Mouse (Mus musculus) bone marrow macrophage, adult 2 months (primary cell): ENCODE measurements around the gene Lmln. TPM values are rescaled to one million over a fixed set of nuclear protein-coding genes. Genes with fewer than 3 reads are reported as not detected.
A peak's percentile ranks its signal among the peaks of the same experiment; 100 is the strongest.
"Not testable (repeated sequence)": the region's sequence is repeated elsewhere in the genome, so short reads cannot be mapped to it uniquely, and the experiment has no call there.

Source experiments
- H3K27ac ChIP-seq: 2 replicates; pipeline ENCODE4 v1.5.1; 2012; ENCODE audit warnings: low read depth, low read length; ENCODE audit not compliant: insufficient read depth
- H3K4me1 ChIP-seq: 2 replicates; pipeline ENCODE4 v1.6.1; 2012; ENCODE audit warnings: low read length; ENCODE audit not compliant: control insufficient read depth, insufficient read depth
- H3K4me3 ChIP-seq: 2 replicates; pipeline ENCODE4 v1.5.1; 2012; ENCODE audit warnings: mild to moderate bottlenecking, low read length, moderate library complexity; ENCODE audit not compliant: insufficient read depth
- CTCF ChIP-seq: IDR thresholded peaks from 2 replicates; pipeline ENCODE4 v1.5.1; 2012; ENCODE audit warnings: low read depth, mild to moderate bottlenecking, low read length, moderate library complexity
- POLR2A ChIP-seq: IDR thresholded peaks from 2 replicates; pipeline ENCODE4 v1.6.1; 2012; ENCODE audit warnings: mild to moderate bottlenecking, low read depth, low read length, borderline replicate concordance
- polyA plus RNA-seq: library from polyadenylated mRNA; stranded (reverse); fragments of >200 nt; gene quantifications from 2 replicates; pipeline ENCODE4 v1.2.4, GENCODE M21; 2012; ENCODE audit not compliant: missing spikeins, insufficient read depth, insufficient read length

Gene Lmln
- polyA plus RNA-seq, 1 experiment: 4.4 TPM

DNA sequence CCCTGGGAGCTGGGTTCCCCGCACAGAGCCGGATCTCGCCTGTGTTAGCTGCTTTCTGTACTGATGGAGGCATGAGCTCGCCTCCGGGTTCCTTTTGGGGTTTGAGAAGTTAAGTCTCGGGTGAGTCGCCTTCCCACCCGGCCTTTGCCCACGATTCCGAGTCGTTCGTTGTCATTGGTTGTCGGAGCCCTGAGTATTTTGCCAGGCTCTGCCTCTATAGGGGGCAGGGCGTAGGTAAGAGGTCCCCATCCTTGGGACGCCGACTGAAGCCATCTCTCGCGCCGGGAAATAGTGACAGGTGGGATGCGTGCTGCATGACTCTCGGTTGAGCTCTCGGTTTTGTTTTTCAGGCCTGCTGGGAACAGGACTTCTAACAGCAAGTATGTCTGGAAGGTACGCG, 5.5 kb upstream of the Lmln start:
- peaks cover 10% of the 10 kb centered on the region for H3K4me1 ChIP-seq
- peak overlapping the region; percentile 80 for H3K27ac ChIP-seq
- no peak for TF ChIP-seq POLR2A
- no peak for TF ChIP-seq CTCF
- H3K4me3 ChIP-seq: peak overlapping the region; percentile 95

DNA sequence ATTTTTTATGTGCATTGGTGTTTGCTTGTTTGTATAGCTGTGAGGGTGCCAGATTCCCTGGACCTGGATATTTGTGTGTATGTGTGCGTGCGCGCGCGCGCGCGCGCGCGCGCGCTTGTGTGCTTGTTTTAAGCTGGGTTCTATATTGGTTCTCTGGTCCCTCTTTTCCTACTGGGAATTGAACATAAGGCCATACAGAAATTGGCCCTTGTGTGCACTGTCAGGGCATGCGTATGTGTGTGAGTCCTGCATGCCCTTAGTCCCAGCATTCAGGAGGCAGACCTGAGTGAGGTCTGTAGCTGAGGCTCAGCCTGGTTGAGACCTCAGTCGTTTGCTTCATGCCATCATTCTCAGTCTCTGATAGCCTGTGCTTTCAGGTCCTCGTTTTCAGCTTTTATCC, 4.3 kb upstream of the Lmln start:
- TF ChIP-seq POLR2A (no peak), CTCF (no peak)
- Histone ChIP-seq H3K4me3 (peak overlapping the region; percentile 38; the same call in 1 of the 2 replicates), H3K27ac (no peak overlapping the region), H3K4me1 (peaks cover 10% of the 10 kb centered on the region)

DNA sequence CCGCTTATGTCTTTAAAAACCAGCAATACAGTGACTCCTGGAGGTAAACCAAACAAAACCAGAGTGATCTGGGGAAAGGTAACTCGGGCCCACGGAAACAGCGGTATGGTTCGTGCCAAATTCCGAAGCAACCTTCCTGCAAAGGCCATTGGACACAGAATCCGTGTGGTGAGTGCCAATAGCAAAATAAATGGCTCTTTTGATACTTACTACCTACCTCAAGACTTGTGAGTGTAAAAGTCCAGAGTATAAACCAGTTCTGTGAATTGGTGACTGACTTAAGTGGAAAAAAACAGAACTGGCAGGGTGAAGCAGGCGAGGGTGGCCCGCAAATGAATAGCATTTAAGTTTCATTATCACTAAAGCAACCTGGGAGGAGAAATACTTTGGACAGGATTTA, 3.7 kb upstream of the Lmln start:
- Histone ChIP-seq H3K4me1 (peaks cover 14% of the 10 kb centered on the region), H3K4me3 (peak overlapping the region; percentile 38; the same call in 1 of the 2 replicates)
- H3K27ac ChIP-seq: not testable (repeated sequence)

DNA sequence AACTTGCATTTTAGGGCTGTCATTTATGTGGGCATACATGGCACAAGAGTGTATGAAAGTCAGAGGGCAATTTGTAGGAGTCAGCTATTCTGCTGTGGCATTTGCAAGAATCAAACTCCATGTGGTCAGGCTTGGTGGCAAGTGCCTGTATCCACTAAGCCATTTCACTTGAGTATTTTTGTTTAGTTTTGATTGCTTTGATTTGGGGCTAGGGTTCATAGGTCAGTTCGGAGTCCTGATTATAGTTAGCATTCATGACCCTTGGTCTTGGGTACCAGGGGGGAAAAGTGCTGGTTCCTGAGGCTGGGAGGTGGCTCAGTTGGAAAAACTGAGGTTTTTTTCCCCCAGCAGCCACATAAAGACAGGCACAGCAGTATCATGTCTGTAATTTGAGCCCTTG, 2.9 kb upstream of the Lmln start:
- Histone ChIP-seq H3K4me3 (no peak overlapping the region), H3K27ac (no peak overlapping the region), H3K4me1 (peaks cover 14% of the 10 kb centered on the region)
- no peak for TF ChIP-seq CTCF
- TF ChIP-seq POLR2A: no peak

DNA sequence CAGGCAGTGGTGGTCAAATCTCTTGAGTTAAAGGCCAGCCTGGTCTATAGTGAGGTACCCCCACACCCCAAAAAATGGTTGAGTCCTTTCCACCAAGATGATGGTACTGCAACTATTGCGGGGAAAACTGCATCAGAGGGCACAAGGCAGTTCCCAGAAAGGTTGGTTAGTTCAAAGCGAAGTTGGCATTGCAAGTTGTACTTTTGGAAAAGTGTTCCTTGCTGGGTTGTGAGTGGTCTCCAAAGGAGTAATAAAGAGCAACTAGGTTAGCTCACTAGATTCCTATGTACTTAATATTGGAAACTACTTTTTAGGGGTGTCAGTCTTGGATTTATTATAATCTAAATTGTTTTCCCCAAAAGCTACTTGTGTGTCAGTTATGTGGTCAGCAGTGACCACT, 1.4 kb upstream of the Lmln start:
- H3K27ac ChIP-seq: no peak overlapping the region
- peaks cover 11% of the 10 kb centered on the region for H3K4me1 ChIP-seq
- TF ChIP-seq POLR2A: no peak
- no peak for TF ChIP-seq CTCF
- no peak overlapping the region for H3K4me3 ChIP-seq

DNA sequence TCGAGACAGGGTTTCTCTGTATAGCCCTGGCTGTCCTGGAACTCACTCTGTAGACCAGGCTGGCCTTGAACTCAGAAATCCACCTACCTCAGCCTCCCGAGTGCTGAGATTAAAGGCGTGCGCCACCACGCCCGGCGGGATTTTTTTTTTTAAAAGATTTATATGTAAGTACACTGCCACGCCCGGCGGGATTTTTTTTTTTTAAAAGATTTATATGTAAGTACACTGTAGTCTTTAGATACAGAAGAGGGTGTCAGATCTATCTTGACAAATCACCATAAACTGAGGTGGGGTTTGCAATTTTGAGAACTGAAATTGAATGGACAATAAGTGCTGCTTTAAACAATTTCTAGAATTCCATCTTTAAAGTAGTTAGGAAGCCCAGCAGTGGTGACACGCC, 921 bp upstream of the Lmln start:
- H3K27ac ChIP-seq: peak overlapping the region; percentile 56; the same call in 1 of the 2 replicates
- peaks cover 11% of the 10 kb centered on the region for H3K4me1 ChIP-seq
- H3K4me3 ChIP-seq: peak overlapping the region; percentile 50; the same call in 1 of the 2 replicates
- no peak for TF ChIP-seq POLR2A
- TF ChIP-seq CTCF: no peak

DNA sequence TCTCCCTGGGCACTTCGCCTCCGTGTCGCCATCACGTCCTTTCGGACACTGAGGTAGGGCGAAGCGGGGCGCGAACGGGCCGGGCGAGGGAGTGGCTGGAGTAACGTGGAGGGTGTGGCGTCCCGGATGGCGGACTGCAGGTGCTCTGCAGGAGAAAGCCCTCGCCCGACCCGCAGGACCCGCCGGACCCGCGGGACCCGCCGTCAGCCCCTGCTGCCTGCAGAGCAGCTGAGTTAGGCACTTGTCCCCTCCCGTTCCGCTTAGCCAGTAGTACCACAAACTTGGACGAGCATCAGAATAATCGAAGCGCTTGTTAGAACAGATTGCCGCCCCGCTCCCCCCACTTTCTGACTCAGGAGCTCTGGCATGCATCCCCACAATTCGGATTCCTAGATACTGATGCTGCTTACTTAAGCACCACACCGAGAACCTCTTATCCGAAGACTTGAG, 386 bp downstream of the Lmln start:
- TF ChIP-seq POLR2A: no peak
- TF ChIP-seq CTCF: no peak
- H3K27ac ChIP-seq: no peak overlapping the region
- peaks cover 11% of the 10 kb centered on the region for H3K4me1 ChIP-seq
- H3K4me3 ChIP-seq: peak overlapping the region; percentile 73

DNA sequence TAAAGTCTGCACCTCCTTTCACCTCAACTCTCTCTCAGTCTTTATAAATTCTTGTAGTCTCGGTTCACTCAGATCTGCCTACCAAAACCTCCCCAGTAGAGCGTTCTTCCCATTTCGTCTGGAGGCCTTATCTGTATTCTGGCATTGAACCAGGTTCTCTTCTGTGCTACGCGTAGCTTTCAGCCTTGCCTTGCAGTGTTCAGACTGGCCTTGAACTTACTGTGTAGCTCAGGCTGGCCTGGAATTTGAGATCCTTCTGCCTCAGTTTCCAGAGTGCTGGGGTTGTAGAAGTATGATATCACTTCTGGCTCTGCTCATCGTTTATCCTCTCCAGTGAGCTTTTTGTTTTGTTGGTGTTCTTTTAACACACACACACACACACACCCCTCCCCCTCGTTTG, 946 bp downstream of the Lmln start:
- no peak for TF ChIP-seq CTCF
- Histone ChIP-seq H3K27ac (no peak overlapping the region), H3K4me1 (peaks cover 8% of the 10 kb centered on the region), H3K4me3 (peak overlapping the region; percentile 73)

DNA sequence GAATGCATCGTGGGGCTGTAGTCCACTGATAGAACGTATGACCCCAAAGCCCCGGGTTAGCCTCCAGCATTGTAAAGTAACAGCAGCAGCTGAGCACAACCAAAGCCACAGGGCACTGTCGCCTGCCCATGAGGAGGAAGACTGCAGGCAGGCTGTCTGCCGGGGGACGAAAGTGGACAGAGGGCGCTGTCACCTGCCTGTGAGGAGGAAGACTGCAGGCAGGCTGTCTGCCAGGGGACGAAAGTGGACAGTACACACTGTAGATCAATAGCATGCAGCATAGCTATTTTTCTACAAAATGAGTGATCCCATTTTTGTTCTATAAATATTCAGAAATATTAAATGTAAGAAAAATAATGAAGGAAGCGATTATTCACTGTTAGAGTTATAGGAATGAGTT, 2.3 kb downstream of the Lmln start:
- H3K4me1 ChIP-seq: peaks cover 4% of the 10 kb centered on the region
- TF ChIP-seq CTCF: no peak
- no peak for TF ChIP-seq POLR2A
- no peak overlapping the region for H3K4me3 ChIP-seq
- no peak overlapping the region for H3K27ac ChIP-seq

DNA sequence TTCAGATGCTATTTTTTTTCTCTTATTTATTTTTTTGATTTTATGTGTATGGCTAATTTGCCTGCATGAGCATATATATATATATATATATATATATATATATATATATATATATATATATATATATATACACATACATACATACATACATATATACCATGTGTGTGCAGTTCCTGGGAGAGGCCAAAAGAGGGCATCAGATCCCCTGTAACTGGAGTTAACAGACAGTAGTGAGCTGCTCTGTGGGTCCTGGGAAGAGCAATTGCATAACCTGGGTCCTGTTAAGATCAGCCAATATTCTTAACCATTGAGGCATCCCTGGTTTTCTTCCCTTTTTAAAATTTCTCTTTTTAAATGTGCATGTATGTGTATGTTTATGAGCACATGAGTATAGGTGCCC, 8.6 kb downstream of the Lmln start:
- TF ChIP-seq POLR2A (no peak), CTCF (no peak)
- Histone ChIP-seq H3K4me3 (no peak overlapping the region), H3K27ac (no peak overlapping the region), H3K4me1 (peaks cover 18% of the 10 kb centered on the region)

DNA sequence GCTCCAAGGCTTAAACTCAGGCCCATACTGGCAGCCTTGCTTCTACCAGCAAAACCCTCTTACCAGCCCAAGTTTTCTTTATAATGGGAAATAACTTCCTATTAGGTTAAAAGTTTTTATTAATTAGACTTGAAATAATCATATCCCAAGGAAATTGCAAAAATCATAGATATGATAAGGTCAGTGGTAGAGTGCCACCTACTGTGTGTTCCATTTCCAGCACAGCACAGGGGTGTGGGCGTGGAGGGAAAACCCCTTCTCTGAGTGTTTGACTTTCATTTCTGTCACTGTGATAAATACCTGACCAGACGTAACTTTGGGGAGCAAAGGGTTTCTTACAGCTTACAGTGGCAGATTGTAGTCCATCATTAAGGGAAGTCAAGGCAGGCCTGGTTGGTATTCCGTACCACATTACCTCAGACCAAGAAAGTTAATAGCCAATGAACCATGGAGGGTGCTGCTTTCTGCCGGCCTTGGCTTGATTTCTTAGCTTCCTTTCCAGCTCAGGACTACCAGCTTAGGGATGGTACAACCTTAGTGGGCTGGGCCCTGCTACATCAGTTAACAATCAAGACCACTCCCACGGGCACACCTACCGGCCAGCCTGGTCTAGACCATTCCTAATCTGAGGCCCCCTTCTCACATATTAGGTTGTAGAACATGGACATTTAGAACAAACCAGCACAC, 10.7 kb downstream of the Lmln start:
- TF ChIP-seq POLR2A (no peak), CTCF (no peak)
- Histone ChIP-seq H3K27ac (no peak overlapping the region), H3K4me3 (no peak overlapping the region), H3K4me1 (peaks cover 34% of the 10 kb centered on the region)
